Mouse (Mus musculus) right cerebral cortex, postnatal 25 days (tissue): ENCODE data around the gene Pxylp1.
A peak's percentile ranks its signal among the peaks of the same experiment; 100 is the strongest.
"Not testable (repeated sequence)": the region's sequence is repeated elsewhere in the genome, so short reads cannot be mapped to it uniquely, and the experiment has no call there.

Source experiments
- DNase-seq: peaks from one replicate; pipeline ENCODE4 v3.0.0; 2022

The Pxylp1 gene

GRCm38 (mm10) chr9:96892546-96892945 is at the start of gene Pxylp1:
Gene Pxylp1, minus strand, starts transcription at chr9:96892669.
- no peak for DNase-seq

GRCm38 (mm10) chr9:96938887-96939286 is 46.4 kb upstream of the Pxylp1 start:
- no peak for DNase-seq

DNA sequence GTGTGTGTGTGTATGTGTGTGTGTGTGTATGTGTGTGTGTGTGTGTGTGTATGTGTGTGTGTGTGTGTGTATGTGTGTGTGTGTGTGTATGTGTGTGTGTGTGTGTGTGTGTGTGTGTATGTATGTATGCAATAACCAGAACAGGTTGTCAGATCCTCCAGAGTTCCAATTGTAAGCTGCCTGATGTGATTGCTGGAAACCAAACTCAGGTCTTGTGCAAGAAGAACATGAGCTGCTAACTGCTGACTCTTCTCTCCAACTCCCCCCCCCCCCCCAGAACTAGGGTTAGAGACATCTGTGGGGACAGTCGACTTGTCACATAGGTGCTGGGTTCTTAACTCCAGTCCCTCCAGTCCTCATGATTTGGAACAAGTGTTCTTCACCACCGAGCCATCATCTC is 44.0 kb upstream of the Pxylp1 start:
- DNase-seq = not testable (repeated sequence)

GRCm38 (mm10) chr9:96935556-96936300 is 43.3 kb upstream of the Pxylp1 start:
- no peak for DNase-seq

DNA sequence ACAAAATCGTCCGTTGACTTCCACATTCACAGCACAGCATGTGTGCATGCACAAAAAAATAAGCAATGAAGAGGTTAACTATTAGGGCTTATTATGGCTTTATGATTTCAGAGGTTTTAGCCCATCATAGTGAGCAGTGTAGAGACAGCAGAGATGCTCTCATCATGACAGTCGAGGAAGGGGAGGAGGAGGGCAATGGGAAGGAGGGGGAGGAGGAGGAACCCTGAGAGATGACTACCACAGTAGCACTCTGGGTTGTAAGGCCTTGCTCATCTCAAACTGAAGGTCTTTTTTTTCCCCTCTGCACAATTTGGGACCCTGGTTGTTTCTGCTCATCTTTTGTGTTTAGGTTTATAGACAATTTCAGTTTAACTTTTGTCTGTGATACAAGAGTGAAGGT is 42.3 kb upstream of the Pxylp1 start:
- DNase-seq = no peak

DNA sequence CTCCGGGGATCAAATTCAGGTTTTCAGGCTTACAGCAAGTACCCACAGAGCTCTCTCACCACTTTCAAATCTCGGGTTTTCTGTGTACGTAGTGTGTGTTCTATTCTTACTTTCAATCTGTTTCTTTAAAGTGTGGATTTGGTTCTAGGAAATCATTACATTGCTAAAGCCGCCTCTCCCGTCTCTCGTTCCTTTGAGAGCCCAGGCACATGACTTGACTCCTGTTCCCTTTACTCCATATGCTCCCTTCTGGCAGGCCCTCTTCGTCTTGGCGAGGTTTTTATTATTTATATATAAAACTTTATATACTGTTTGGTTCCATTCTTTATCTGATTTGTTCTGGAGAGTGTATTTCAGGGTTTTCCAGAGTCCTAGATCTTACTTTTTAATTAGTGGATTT is 40.3 kb upstream of the Pxylp1 start:
- DNase-seq = no peak

- DNase-seq = no peak
Measured at GRCm38 (mm10) chr9:96923577-96924316, 31.3 kb upstream of the Pxylp1 start.

DNA sequence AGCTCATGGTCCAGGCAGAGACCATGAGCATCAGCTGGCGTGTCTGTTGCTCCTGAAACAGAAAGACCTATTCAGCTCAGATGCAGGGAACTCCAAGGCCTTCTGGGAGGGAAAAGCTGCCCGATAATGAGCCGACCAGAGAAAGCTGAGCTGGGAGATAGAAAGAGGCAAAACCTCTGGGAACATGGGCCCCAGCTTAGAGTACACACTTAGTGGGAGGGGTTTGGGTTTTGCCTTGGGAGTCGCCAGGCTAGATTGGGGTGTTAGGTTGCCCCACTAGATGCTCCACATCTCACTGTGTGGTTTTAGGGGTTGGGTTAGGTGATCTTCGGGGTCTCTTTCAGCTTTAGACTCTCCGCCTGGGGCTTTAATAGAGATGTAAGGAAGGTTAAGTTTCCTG is 30.6 kb upstream of the Pxylp1 start:
- no peak for DNase-seq

- DNase-seq = peak; percentile 94
Measured at GRCm38 (mm10) chr9:96916620-96917538, 24.4 kb upstream of the Pxylp1 start.

DNA sequence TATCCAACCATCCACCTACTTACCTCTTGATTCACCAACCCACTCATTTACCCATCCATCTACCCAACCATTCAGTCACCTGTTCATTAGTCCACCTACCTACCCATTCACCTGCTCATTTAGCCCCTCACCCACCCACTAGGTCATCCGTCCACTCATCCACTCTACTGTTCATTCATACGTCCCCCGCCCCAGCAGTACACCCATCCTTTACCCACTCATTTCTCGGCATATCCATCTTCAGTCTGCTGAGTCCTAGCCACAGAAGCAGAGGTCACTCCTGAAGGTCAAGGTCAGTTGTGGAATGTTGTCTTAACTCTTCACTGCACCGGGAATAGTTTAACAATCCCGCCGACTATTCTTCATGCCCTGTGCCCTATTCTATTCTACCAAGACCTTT is 23.6 kb upstream of the Pxylp1 start:
- no peak for DNase-seq

- DNase-seq = no peak
Measured at GRCm38 (mm10) chr9:96914851-96915250, 22.4 kb upstream of the Pxylp1 start.

- DNase-seq = no peak
Measured at GRCm38 (mm10) chr9:96914005-96914404, 21.5 kb upstream of the Pxylp1 start.

DNA sequence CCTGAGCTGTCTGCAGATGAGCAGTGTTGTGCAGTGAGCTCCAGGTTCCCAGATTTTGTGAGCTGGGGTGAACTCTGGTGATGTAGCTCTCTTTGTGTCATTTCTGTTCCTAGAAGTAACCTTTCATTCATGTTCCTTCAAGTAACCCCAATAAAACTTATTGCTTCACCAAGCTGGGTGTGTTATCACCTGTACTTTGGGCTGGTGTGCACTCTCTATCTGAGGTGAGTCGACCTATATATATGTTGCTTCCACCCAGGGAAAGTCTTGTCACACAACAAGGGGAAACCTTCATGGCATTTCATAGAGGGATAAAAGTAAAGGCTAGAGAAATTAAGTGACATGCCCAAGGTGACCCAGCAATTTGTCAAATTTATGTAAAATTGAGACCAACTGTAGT is 17.0 kb upstream of the Pxylp1 start:
- no peak for DNase-seq

GRCm38 (mm10) chr9:96908737-96909136 is 16.3 kb upstream of the Pxylp1 start:
- DNase-seq = no peak

DNA sequence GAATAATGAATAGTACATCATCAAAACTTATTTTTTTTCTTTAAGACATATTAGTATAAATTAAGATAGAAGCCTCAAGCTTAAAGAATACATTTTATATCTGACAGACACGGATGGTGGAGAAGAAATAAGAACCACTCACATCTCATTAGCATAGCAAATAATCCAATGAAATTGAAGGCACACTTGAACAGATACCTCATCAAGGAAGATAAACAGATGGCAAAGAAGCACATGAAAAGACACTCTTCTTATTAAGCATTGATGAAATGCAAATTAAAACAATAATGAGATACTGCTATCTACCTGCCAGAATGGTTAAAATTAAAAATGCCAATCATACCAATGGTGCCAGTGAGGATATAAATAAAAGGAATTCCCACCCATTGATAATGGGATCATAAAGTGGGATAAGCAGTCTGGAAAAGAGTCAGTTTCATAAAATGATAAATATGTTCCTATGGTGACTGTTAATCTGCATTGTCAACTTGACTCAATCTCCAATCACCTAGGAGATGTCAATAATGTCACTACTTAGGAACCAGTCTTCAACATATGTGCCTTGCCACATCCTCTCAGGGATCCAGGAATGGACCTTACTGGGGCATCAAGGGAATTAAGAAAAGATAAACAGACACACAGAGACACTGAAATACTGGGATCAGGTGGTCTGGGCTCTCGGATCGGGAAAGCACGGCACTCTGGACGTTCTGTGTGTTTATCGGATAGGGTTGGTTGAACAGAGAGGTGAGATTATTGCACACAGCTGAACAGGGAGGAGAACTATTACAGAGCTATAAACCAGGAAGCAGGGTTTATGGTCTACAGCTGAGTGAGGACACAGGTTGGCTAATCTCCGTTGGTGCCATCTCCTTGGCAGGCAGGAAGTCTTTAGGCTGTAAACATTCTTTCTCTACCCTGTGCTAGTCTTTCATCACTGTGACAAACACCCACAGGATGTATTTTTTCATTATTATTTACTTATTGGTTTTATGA is 12.2 kb upstream of the Pxylp1 start:
- DNase-seq = no peak

GRCm38 (mm10) chr9:96899717-96900116 is 7.2 kb upstream of the Pxylp1 start:
- DNase-seq = no peak

- DNase-seq = no peak
Measured at GRCm38 (mm10) chr9:96899004-96899403, 6.5 kb upstream of the Pxylp1 start.

DNA sequence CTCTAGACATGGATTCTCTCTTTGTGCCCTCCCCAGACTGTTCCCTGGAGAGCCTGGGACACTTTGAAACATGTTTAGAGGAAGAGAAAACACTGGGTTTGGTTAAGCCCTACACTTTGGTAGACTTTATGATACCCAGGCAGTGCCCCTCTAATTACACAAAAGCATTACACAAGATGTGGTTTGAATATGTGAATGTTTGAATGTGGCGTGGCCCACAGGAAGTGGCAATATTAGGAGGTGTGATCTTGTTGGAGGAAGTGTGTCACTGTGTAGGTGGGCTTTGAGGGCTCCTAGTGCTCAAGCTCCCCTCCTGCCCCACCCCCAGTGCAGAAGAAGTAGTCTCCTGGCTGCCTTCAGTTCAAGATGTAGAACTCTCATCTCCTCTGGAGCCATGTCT is 4.2 kb upstream of the Pxylp1 start:
- DNase-seq = no peak

DNA sequence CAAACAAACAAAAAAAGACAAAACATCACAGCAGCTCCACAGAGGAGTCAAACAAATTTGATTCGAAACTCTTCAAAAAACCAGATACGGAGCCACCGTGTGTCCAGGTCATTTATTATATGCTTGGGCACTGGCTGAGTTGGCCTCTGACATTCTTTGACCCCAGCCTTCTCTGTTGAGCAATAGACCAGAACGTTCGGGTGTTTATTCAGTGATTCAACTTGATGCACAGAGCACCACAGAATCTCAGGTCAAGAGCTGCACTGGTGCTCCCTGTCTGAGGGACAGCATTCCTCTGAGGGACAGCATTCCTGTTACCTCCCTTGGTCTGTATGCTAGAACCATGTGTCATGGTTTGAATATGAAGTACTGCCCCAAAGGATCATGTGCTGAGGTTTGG is 1.1 kb upstream of the Pxylp1 start:
- no peak for DNase-seq

GRCm38 (mm10) chr9:96891341-96892330 is 833 bp downstream of the Pxylp1 start:
- DNase-seq = no peak

DNA sequence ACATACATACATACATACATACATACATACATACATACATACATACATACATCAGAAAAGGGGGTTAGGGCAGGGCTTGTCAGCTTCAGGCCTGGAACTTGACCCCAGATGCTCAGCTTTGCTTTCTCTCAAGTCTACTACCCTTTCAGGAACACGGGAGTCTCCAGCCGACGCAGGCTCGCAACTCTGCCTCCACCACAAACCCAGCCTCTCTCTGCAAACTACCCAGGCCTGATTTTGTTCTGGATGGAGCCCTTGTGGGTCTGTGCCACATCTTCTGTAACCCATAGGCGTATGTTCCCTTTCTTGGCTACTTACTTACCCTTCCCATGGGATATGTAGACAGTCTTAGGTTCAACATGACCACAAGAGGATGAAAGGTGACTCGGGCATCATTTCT is 1.7 kb downstream of the Pxylp1 start:
- no peak for DNase-seq
